Comparison of ENCODE assay signal across 18 mouse cellular contexts in the genomic region with DNA sequence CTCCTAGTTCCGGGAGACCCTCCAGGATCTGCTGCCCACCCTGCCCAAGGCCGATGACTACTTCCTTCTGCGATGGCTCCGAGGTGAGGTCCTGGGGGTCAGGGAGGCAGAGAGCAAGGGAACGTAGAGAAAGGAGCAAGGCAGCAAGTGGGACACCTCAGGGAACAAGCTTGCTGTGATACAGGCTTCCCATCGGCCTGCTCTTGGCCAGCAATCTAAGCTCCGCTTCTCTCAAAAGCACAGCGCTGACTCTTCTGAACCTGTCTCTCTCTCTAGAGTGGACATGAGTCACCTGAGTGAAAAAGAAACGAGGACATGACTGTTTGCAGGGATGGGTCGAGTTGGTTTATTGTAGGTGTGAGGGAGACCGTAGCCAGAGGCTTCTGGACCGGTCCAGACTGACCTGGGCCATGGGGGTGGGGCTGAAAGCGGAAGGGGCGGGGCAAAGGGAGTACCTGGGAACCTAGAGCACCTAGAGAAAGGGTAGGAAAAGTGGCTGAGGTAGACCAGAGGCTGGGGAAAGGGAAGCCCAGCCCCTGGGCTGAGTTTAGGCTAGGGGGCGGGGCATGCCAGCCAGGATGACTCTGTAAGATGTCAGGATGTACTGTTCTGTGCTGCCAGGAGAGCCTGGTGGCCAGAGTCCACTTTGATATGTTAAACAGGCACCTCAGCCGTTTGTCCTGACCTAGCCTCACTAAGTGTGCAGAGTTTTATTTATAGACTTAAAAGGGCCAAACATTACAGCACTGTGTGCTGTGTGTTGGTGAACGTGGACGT. TPM values are rescaled to one million over a fixed set of nuclear protein-coding genes. Genes with fewer than 3 reads are reported as not detected.
DNase-seq lines count a peak whose midpoint lies in the region; ATAC-seq lines count a peak whose summit lies in the region.
"Had no signal": no experiment of that assay in that cellular context is flagged by ENCODE, and none has a peak within 500 bp of the region (broad histone marks: within the 10 kb centered on the region; RNA-seq: fewer than 3 reads in every experiment).

No protein-coding gene starts in this region.

- no peak overlapping the region for H3K9ac ChIP-seq in kidney, embryonic 16.5 days (replicated peaks; ENCODE audit: low read length)
- H3K9ac ChIP-seq: forebrain, embryonic 13.5 days; lung, embryonic 15.5 days had no signal

- WGBS in kidney, embryonic 16.5 days = 61% methylated on average over 18 of the region's 18 CpGs

- H3K36me3 ChIP-seq in kidney, embryonic 16.5 days (ENCODE audit: insufficient read depth, low read length) = no peaks in the 10 kb centered on the region
- H3K36me3 ChIP-seq: embryonic facial prominence, embryonic 10.5 days; lung, embryonic 15.5 days had no signal

- no peaks in the 10 kb centered on the region for H3K4me1 ChIP-seq in kidney, embryonic 16.5 days (ENCODE audit: insufficient read depth, low read length)
- H3K4me1 ChIP-seq: forebrain, embryonic 13.5 days had no signal

- H3K9me3 ChIP-seq in kidney, embryonic 16.5 days (ENCODE audit: low read length) = no peaks in the 10 kb centered on the region
- H3K9me3 ChIP-seq: embryonic facial prominence, embryonic 10.5 days; forebrain, embryonic 13.5 days; lung, embryonic 15.5 days had no signal

- H3K4me2 ChIP-seq in kidney, embryonic 16.5 days (replicated peaks; ENCODE audit: low read depth, low read length) = no peak overlapping the region
- H3K4me2 ChIP-seq: forebrain, embryonic 13.5 days; lung, embryonic 15.5 days had no signal

- 0 out of 2 replicates have a peak, but pooled peaks have one; percentile 35 for ATAC-seq in kidney, embryonic 16.5 days (ENCODE audit: low FRiP score, low TSS enrichment)
- ATAC-seq: forebrain, embryonic 13.5 days had no signal

- H3K27me3 ChIP-seq in kidney, embryonic 16.5 days (ENCODE audit: insufficient read depth, low read length) = no peaks in the 10 kb centered on the region
- H3K27me3 ChIP-seq: forebrain, embryonic 13.5 days; lung, embryonic 15.5 days had no signal

- no peak overlapping the region for H3K4me3 ChIP-seq in kidney, embryonic 16.5 days (ENCODE audit: low read length)
- H3K4me3 ChIP-seq: embryonic facial prominence, embryonic 10.5 days; forebrain, embryonic 13.5 days; lung, embryonic 15.5 days had no signal

- H3K27ac ChIP-seq in kidney, embryonic 16.5 days (ENCODE audit: low read length) = no peak overlapping the region
- H3K27ac ChIP-seq: embryonic facial prominence, embryonic 10.5 days; forebrain, embryonic 13.5 days; lung, embryonic 15.5 days had no signal

- peak; percentile 41 for DNase-seq in kidney, adult 18-20 months
- no peak for DNase-seq in kidney, postnatal 10 days
- peak; percentile 58 for DNase-seq in WW6 (ENCODE audit: low read depth, low spot score)
- peak; percentile 20 to 35 for DNase-seq in lung, postnatal 4 days
- no peak for DNase-seq in adrenal gland, postnatal 10 days
- DNase-seq in right cerebral cortex, adult 2 months (ENCODE audit: low spot score in 2 of 2) = no peak
- no peak for DNase-seq in thymus, postnatal 14 days
- DNase-seq: B cell, adult 2 months; cerebellum, adult 8-10 months; right cerebral cortex, postnatal 25 days; thymus, adult 2 months had no signal

RNA-seq across cellular contexts. Expression of a gene that starts 4.0 kb away (rescaled TPM):
- 0.41 TPM in 1 of 2 replicates, not detected in the other for polyA plus RNA-seq in kidney, embryonic 16.5 days (2015; fragmentation: Nextera tagmentation; extraction: Ambion mirVana)
- 10 to 100 TPM; 10.6 to 17.1 TPM for total RNA-seq in adrenal gland, postnatal 10 days (2021)
- total RNA-seq: granulocyte monocyte progenitor cell, adult 5-6 weeks; midbrain, postnatal 0 days; neutrophil, adult 5-6 weeks had no signal
- polyA plus RNA-seq: embryonic facial prominence, embryonic 10.5 days; forebrain, embryonic 13.5 days had no signal

RNA-seq across cellular contexts. Expression of a gene that starts 29.3 kb away (rescaled TPM):
- polyA plus RNA-seq in kidney, embryonic 16.5 days (2015; fragmentation: Nextera tagmentation; extraction: Ambion mirVana) = 1.7 TPM in 1 of 2 replicates, not detected in the other
- total RNA-seq in adrenal gland, postnatal 10 days (2021) = under 1 TPM; 0.27 to 0.36 TPM
- total RNA-seq: granulocyte monocyte progenitor cell, adult 5-6 weeks; neutrophil, adult 5-6 weeks had no signal
- polyA plus RNA-seq: embryonic facial prominence, embryonic 10.5 days had no signal

RNA-seq across cellular contexts. Expression of a gene that starts 51.9 kb away (rescaled TPM):
- 9.7 and 11.1 TPM in 2 replicates for polyA plus RNA-seq in kidney, embryonic 16.5 days (2015; fragmentation: Nextera tagmentation; extraction: Ambion mirVana)
- total RNA-seq in adrenal gland, postnatal 10 days (2021) = 1 to 10 TPM in 1 of 2 experiments, under 1 TPM in 1; 1.00 to 1.9 TPM
- total RNA-seq: neutrophil, adult 5-6 weeks had no signal

RNA-seq across cellular contexts. Expression of a gene that starts 58.7 kb away (rescaled TPM):
- polyA plus RNA-seq in kidney, embryonic 16.5 days (2015; fragmentation: Nextera tagmentation; extraction: Ambion mirVana) = 0.31 and 0.49 TPM in 2 replicates
- not detected for total RNA-seq in adrenal gland, postnatal 10 days (2021)
- total RNA-seq: granulocyte monocyte progenitor cell, adult 5-6 weeks; neutrophil, adult 5-6 weeks had no signal
- polyA plus RNA-seq: forebrain, embryonic 13.5 days; thymus, adult 2 months had no signal

RNA-seq across cellular contexts. Expression of a gene that starts 59.9 kb away (rescaled TPM):
- 18.5 and 20.1 TPM in 2 replicates for polyA plus RNA-seq in kidney, embryonic 16.5 days (2015; fragmentation: Nextera tagmentation; extraction: Ambion mirVana)
- total RNA-seq in adrenal gland, postnatal 10 days (2021) = 10 to 100 TPM; 24.4 to 34.6 TPM
- total RNA-seq: neutrophil, adult 5-6 weeks had no signal

Comparison
In these comparisons a context has a peak if more than half of its experiments do, and no peak if none do; other contexts are left out.
1. DNase-seq: peak in kidney, adult 18-20 months (single experiment), WW6 (single experiment) and lung, postnatal 4 days (2 of 2); none in kidney, postnatal 10 days (single experiment), adrenal gland, postnatal 10 days (single experiment), right cerebral cortex, adult 2 months (0 of 2) and thymus, postnatal 14 days (single experiment).